Mouse (Mus musculus) CH12.LX (cell line): ENCODE measurements around the gene Dok1. TPM values are rescaled to one million over a fixed set of nuclear protein-coding genes. Genes with fewer than 3 reads are reported as not detected.

Experiments
- DNase-seq: peaks from one replicate; pipeline ENCODE4 v3.0.0-alpha.2; 2013; ENCODE audit errors: extremely low read depth
- H3K27ac ChIP-seq: 2 replicates; pipeline ENCODE4 v1.5.1; 2012; ENCODE audit warnings: low read depth, mild to moderate bottlenecking, control low read depth, moderate library complexity; ENCODE audit not compliant: insufficient read depth
- H3K27me3 ChIP-seq: replicated peaks from 2 replicates; pipeline ENCODE3; 2012; ENCODE audit warnings: inconsistent platforms
- H3K36me3 ChIP-seq, 2 experiments: replicated peaks in 1 of 2; 2 replicates each; pipeline versions ENCODE3 to v1.6.1; 2012; ENCODE audit warnings: inconsistent platforms in 1 of 2, low read length in 1 of 2, mild to moderate bottlenecking in 1 of 2, mixed read lengths in 1 of 2, moderate library complexity in 1 of 2; ENCODE audit not compliant: control insufficient read depth in 1 of 2, insufficient read depth in 1 of 2
- H3K4me1 ChIP-seq, 2 experiments: 2 replicates each; pipeline ENCODE4 v1.6.1; 2012; ENCODE audit warnings: inconsistent platforms in 1 of 2, moderate library complexity in 1 of 2; ENCODE audit not compliant: insufficient read depth in 2 of 2, control insufficient read depth in 1 of 2
- H3K4me2 ChIP-seq: 2 replicates; pipeline ENCODE4 v1.6.1; 2012; ENCODE audit warnings: low read depth, mild to moderate bottlenecking, control low read depth; ENCODE audit not compliant: poor library complexity, insufficient read depth, severe bottlenecking
- H3K4me3 ChIP-seq, 3 experiments: fragments of 150-350 bp in 1 of 3; sonication (generic) in 1 of 3; replicated peaks in 1 of 3; 2 replicates each; pipeline versions ENCODE3 to v1.5.1; 2011 to 2012; ENCODE audit warnings: low read depth in 2 of 3, low read length in 2 of 3, mild to moderate bottlenecking in 2 of 3, moderate library complexity in 2 of 3, control low read depth in 1 of 3, improper control_type of control experiment in 1 of 3, inconsistent platforms in 1 of 3, mixed read lengths in 1 of 3; ENCODE audit not compliant: poor library complexity in 1 of 3
- H3K79me2 ChIP-seq: replicated peaks from 2 replicates; pipeline ENCODE4 v1.6.1; 2012; ENCODE audit warnings: mild to moderate bottlenecking, moderate library complexity; ENCODE audit not compliant: control insufficient read depth, poor library complexity, insufficient read depth, severe bottlenecking; ENCODE audit errors: extremely low read depth
- H3K9ac ChIP-seq: 2 replicates; pipeline ENCODE4 v1.6.1; 2012; ENCODE audit warnings: low read depth, mild to moderate bottlenecking, control low read depth, moderate library complexity; ENCODE audit not compliant: insufficient read depth
- H3K9me3 ChIP-seq: replicated peaks from 2 replicates; pipeline ENCODE3; 2012; ENCODE audit warnings: low read length, inconsistent platforms, mixed read lengths
- BHLHE40 ChIP-seq: IDR thresholded peaks from 2 replicates; pipeline ENCODE4 v1.6.1; 2011; ENCODE audit warnings: mild to moderate bottlenecking, low read depth, low read length, improper control_type of control experiment
- CTCF ChIP-seq, 2 experiments: IDR thresholded peaks in 1 of 2; conservative IDR thresholded peaks in 1 of 2; 2 replicates each; pipeline ENCODE4 v1.5.1; 2011 to 2012; ENCODE audit warnings: low read depth in 2 of 2, low read length in 2 of 2, improper control_type of control experiment in 1 of 2, inconsistent platforms in 1 of 2, mild to moderate bottlenecking in 1 of 2, moderate library complexity in 1 of 2
- E2F4 ChIP-seq: IDR thresholded peaks from 2 replicates; pipeline ENCODE4 v1.6.1; 2011; ENCODE audit warnings: low read depth, low read length, improper control_type of control experiment; ENCODE audit not compliant: insufficient replicate concordance
- ELF1 ChIP-seq: IDR thresholded peaks from 2 replicates; pipeline ENCODE4 v1.6.1; 2014; ENCODE audit warnings: low read depth, mild to moderate bottlenecking, inconsistent platforms, low read length, improper control_type of control experiment
- HCFC1 ChIP-seq: IDR thresholded peaks from 2 replicates; pipeline ENCODE4 v1.6.1; 2012; ENCODE audit warnings: low read depth, mild to moderate bottlenecking, inconsistent platforms, low read length, improper control_type of control experiment
- IRF4 ChIP-seq: IDR thresholded peaks from 2 replicates; pipeline ENCODE4 v1.6.1; 2014; ENCODE audit warnings: low read depth, mild to moderate bottlenecking, inconsistent platforms, low read length, improper control_type of control experiment
- KAT2A ChIP-seq: IDR thresholded peaks from 2 replicates; pipeline ENCODE4 v1.6.1; 2012; ENCODE audit warnings: low read length, improper control_type of control experiment, inconsistent platforms; ENCODE audit not compliant: insufficient replicate concordance
- MAX ChIP-seq: IDR thresholded peaks from 2 replicates; pipeline ENCODE4 v1.6.1; 2011; ENCODE audit warnings: low read length, improper control_type of control experiment
- MEF2A ChIP-seq: IDR thresholded peaks from 2 replicates; pipeline ENCODE4 v1.6.1; 2014; ENCODE audit warnings: low read depth, mild to moderate bottlenecking, inconsistent platforms, low read length, improper control_type of control experiment, borderline replicate concordance
- NRF1 ChIP-seq: IDR thresholded peaks from 2 replicates; pipeline ENCODE4 v1.6.1; 2014; ENCODE audit warnings: low read depth, mild to moderate bottlenecking, inconsistent platforms, low read length, improper control_type of control experiment, moderate library complexity
- POLR2A ChIP-seq: IDR thresholded peaks from 2 replicates; pipeline ENCODE4 v1.6.1; 2011; ENCODE audit warnings: low read depth, mild to moderate bottlenecking, improper control_type of control experiment, low read length
- POLR2AphosphoS2 ChIP-seq: IDR thresholded peaks from 2 replicates; pipeline ENCODE4 v1.6.1; 2011; ENCODE audit warnings: low read depth, low read length, improper control_type of control experiment
- RAD21 ChIP-seq: IDR thresholded peaks from 2 replicates; pipeline ENCODE4 v1.6.1; 2011; ENCODE audit warnings: low read depth, mild to moderate bottlenecking, low read length, improper control_type of control experiment, moderate library complexity
- SIN3A ChIP-seq: IDR thresholded peaks from 2 replicates; pipeline ENCODE4 v1.6.1; 2012; ENCODE audit warnings: low read length, improper control_type of control experiment, inconsistent platforms
- SMC3 ChIP-seq: IDR thresholded peaks from 2 replicates; pipeline ENCODE4 v1.6.1; 2011; ENCODE audit warnings: low read depth, low read length, improper control_type of control experiment
- TBP ChIP-seq: conservative IDR thresholded peaks from 2 replicates; pipeline ENCODE4 v1.6.1; 2011; ENCODE audit warnings: low read depth, low read length, improper control_type of control experiment
- TCF12 ChIP-seq: IDR thresholded peaks from 2 replicates; pipeline ENCODE4 v1.6.1; 2014; ENCODE audit warnings: low read depth, mild to moderate bottlenecking, inconsistent platforms, low read length, improper control_type of control experiment
- UBTF ChIP-seq: IDR thresholded peaks from 2 replicates; pipeline ENCODE4 v1.6.1; 2012; ENCODE audit warnings: low read depth, mild to moderate bottlenecking, inconsistent platforms, low read length, improper control_type of control experiment, moderate library complexity
- USF1 ChIP-seq: IDR thresholded peaks from 2 replicates; pipeline ENCODE4 v1.6.1; 2014; ENCODE audit warnings: low read depth, mild to moderate bottlenecking, inconsistent platforms, low read length, improper control_type of control experiment
- USF2 ChIP-seq: conservative IDR thresholded peaks from 2 replicates; pipeline ENCODE4 v1.6.1; 2011; ENCODE audit warnings: low read depth, low read length, improper control_type of control experiment
- ZC3H11A ChIP-seq: IDR thresholded peaks from 2 replicates; pipeline ENCODE4 v1.6.1; 2012; ENCODE audit warnings: low read depth, mild to moderate bottlenecking, inconsistent platforms, low read length, improper control_type of control experiment
- ZKSCAN1 ChIP-seq: IDR thresholded peaks from 2 replicates; pipeline ENCODE4 v1.6.1; 2012; ENCODE audit warnings: low read depth, inconsistent platforms, low read length, improper control_type of control experiment, borderline replicate concordance
- ZNF384 ChIP-seq: IDR thresholded peaks from 2 replicates; pipeline ENCODE4 v1.6.1; 2012; ENCODE audit warnings: low read depth, low read length, improper control_type of control experiment, inconsistent platforms
- dilution Hi-C: fragments of 300-500 bp; cut with MboI; formaldehyde crosslinking; loops from 2 replicates; pipeline ENCODE4 v1.14.3; 2020; ENCODE audit warnings: low sequenced_read_pairs; ENCODE audit not compliant: extremely low pct_unique_long_range_greater_than_20kb, extremely low pct_ligation_motif_present
- in situ Hi-C: fragments of 300-500 bp; cut with MboI; formaldehyde crosslinking; loops from 3 replicates; pipeline ENCODE4 v1.14.3; 2019; ENCODE audit warnings: low sequenced_read_pairs, low pct_ligation_motif_present, low pct_unique_long_range_greater_than_20kb, mixed read lengths
- polyA plus RNA-seq: library from polyadenylated mRNA; unstranded; fragments of >175 nt; gene quantifications from 2 replicates; pipeline ENCODE4 v1.2.1, GENCODE M21; 2012; ENCODE audit warnings: low read depth; ENCODE audit not compliant: insufficient read length
- total RNA-seq, 2 experiments: library from RNA; depleted of rRNA; stranded (reverse); fragments of 300-350 nt in 1 of 2; fragments of >200 nt in 1 of 2; gene quantifications; 2 replicates each; pipeline ENCODE4 v1.2.3; 2012 to 2014

The Dok1 gene
- total and polyA plus RNA-seq, 3 experiments, result 21.4 to 33.2 (median 23.8) TPM

- DNase-seq, result no peak
- H3K27me3 ChIP-seq, result no peaks in the 10 kb centered on the region
- peaks cover 23% of the 10 kb centered on the region for H3K79me2 ChIP-seq
- no peak overlapping the region for H3K9ac ChIP-seq
- H3K4me1 ChIP-seq, result peaks cover 8 to 17% of the 10 kb centered on the region in 2 experiments
- no peak overlapping the region for H3K4me3 ChIP-seq
- H3K36me3 ChIP-seq, result peaks cover 20 to 68% of the 10 kb centered on the region in 2 experiments
- no peak for TF ChIP-seq ELF1
- TF ChIP-seq MEF2A, result no peak
- peak; percentile 55 for TF ChIP-seq POLR2AphosphoS2
- TF ChIP-seq POLR2A, result peak; percentile 0; the same call in 1 of the 2 replicates
- dilution Hi-C loops (no loop called here), in situ Hi-C loops (no loop called here)
- H3K27ac ChIP-seq, result no peak overlapping the region
- H3K9me3 ChIP-seq, result no peaks in the 10 kb centered on the region
- H3K4me2 ChIP-seq, result no peak overlapping the region
Measured at GRCm38 (mm10) chr6:83058725-83059124, 25.5 kb upstream of the Dok1 start.

GRCm38 (mm10) chr6:83057790-83058189 is 24.5 kb upstream of the Dok1 start, which contains the start of gene Dqx1:
TSS of gene Dqx1 (plus strand) at chr6:83057844.
- dilution Hi-C loops (no loop called here), in situ Hi-C loops (no loop called here)
- DNase-seq, result no peak
- peaks cover 32% of the 10 kb centered on the region for H3K79me2 ChIP-seq
- no peak within 1 kb of the TSS for H3K9ac ChIP-seq
- H3K36me3 ChIP-seq, result peaks cover 20 to 61% of the 10 kb centered on the region in 2 experiments
- no peak within 1 kb of the TSS for H3K4me3 ChIP-seq
- no peak within 1 kb of the TSS for H3K27ac ChIP-seq
- H3K9me3 ChIP-seq, result no peaks in the 10 kb centered on the region
- no peaks in the 10 kb centered on the region for H3K27me3 ChIP-seq
- H3K4me1 ChIP-seq, result peaks cover 8 to 17% of the 10 kb centered on the region in 2 experiments
- H3K4me2 ChIP-seq, result no peak within 1 kb of the TSS
- no peak for TF ChIP-seq ELF1
- no peak for TF ChIP-seq KAT2A
- no peak for TF ChIP-seq MEF2A
- TF ChIP-seq ZC3H11A, result no peak
- TF ChIP-seq ZNF384, result no peak
- TF ChIP-seq USF2, result no peak
- TF ChIP-seq HCFC1, result peak; percentile 77
- TF ChIP-seq MAX, result no peak

- TF ChIP-seq ZKSCAN1 (no peak), BHLHE40 (0 out of 2 replicates have a peak, but pooled peaks have one; percentile 12), TCF12 (no peak), USF1 (no peak), UBTF (0 out of 2 replicates have a peak, but pooled peaks have one; percentile 13), MEF2A (no peak), SMC3 (peak; percentile 72), NRF1 (no peak), MAX (peak; percentile 75), ZNF384 (no peak), E2F4 (no peak), RAD21 (peak; percentile 41), CTCF (conservative IDR thresholded peaks at IDR 0.05 in 1 of 2, IDR thresholded peaks at IDR 0.05 in 1 of 2; ENCODE audit: low read depth in 2 of 2, low read length in 2 of 2) (peak in 1 of 2 experiments; percentile 63; a peak in 2 of 4 replicates), TBP (no peak), IRF4 (peak; percentile 35; the same call in 1 of the 2 replicates), SIN3A (peak; percentile 2; the same call in 1 of the 2 replicates)
- peak within 1 kb of the TSS; percentile 93 for H3K9ac ChIP-seq
- no peak for DNase-seq
- dilution Hi-C loops, result no loop called here
- in situ Hi-C loops, result no loop called here
- H3K36me3 ChIP-seq, result peaks cover 36 to 69% of the 10 kb centered on the region in 2 experiments
- H3K9me3 ChIP-seq, result no peaks in the 10 kb centered on the region
- H3K4me3 ChIP-seq, result peak within 1 kb of the TSS; percentile 88 to 98 (median 96)
- peak within 1 kb of the TSS; percentile 93 for H3K4me2 ChIP-seq
- peak within 1 kb of the TSS; percentile 73 for H3K27ac ChIP-seq
- H3K79me2 ChIP-seq, result peaks cover 38% of the 10 kb centered on the region
- no peaks in the 10 kb centered on the region for H3K27me3 ChIP-seq
- peaks cover 8 to 43% of the 10 kb centered on the region in 2 experiments for H3K4me1 ChIP-seq
Measured at GRCm38 (mm10) chr6:83054871-83055431, 21.7 kb upstream of the Dok1 start, which contains the start of gene Htra2. TSS of gene Htra2 (minus strand) at chr6:83055273.
